Mouse (Mus musculus) C2C12 (cell line): ENCODE data around the gene Arap2.

Experiments used
- CEBPB ChIP-seq: IDR thresholded peaks from one replicate; pipeline ENCODE4 v1.6.1; 2011; ENCODE audit warnings: low read depth, mild to moderate bottlenecking, control low read depth, moderate library complexity
- CTCF ChIP-seq: IDR thresholded peaks from one replicate; pipeline ENCODE4 v1.5.1; 2011; ENCODE audit not compliant: control insufficient read depth, insufficient read depth, insufficient read length
- USF1 ChIP-seq: IDR thresholded peaks from one replicate; pipeline ENCODE4 v1.6.1; 2011; ENCODE audit warnings: low read depth, mild to moderate bottlenecking, control low read depth, moderate library complexity

GRCm38 (mm10) chr5:62581699-62582098, 184.3 kb downstream of the Arap2 start:
- TF ChIP-seq CTCF (no peak), CEBPB (no peak), USF1 (no peak)
